Mouse (Mus musculus) intestine, postnatal 0 days (tissue): ENCODE data around the gene Gtf2ird1. TPM values are rescaled to one million over a fixed set of nuclear protein-coding genes. Genes with fewer than 3 reads are reported as not detected.

Experiments used
- ATAC-seq: fragments of 200-750 bp; cut with Nextera tagmentation; 2 replicates; pipeline ENCODE4 v1.8.0; 2017; ENCODE audit warnings: mild to moderate bottlenecking, moderate TSS enrichment, moderate library complexity
- H3K27ac ChIP-seq: fragments of 300-500 bp; sonication (generic); 2 replicates; pipeline ENCODE4 v1.5.1; 2014; ENCODE audit warnings: mild to moderate bottlenecking, low read depth, low read length, moderate library complexity
- H3K27me3 ChIP-seq: fragments of 300-500 bp; sonication (generic); replicated peaks from 2 replicates; pipeline ENCODE4 v1.6.1; 2014; ENCODE audit warnings: low read length, mixed read lengths; ENCODE audit not compliant: control insufficient read depth, insufficient read depth
- H3K36me3 ChIP-seq: fragments of 300-500 bp; sonication (generic); 2 replicates; pipeline ENCODE4 v1.6.1; 2014; ENCODE audit warnings: mild to moderate bottlenecking, moderate library complexity; ENCODE audit not compliant: control insufficient read depth, insufficient read depth
- H3K4me1 ChIP-seq: fragments of 300-500 bp; sonication (generic); replicated peaks from 2 replicates; pipeline ENCODE4 v1.6.1; 2014; ENCODE audit warnings: antibody characterized with exemption, low read length, mixed read lengths; ENCODE audit not compliant: control insufficient read depth, insufficient read depth
- H3K4me2 ChIP-seq: fragments of 300-500 bp; sonication (generic); replicated peaks from 2 replicates; pipeline ENCODE4 v1.6.1; 2014; ENCODE audit warnings: low read depth, mild to moderate bottlenecking, moderate library complexity
- H3K4me3 ChIP-seq: fragments of 300-500 bp; sonication (generic); 2 replicates; pipeline ENCODE4 v1.5.1; 2014; ENCODE audit warnings: low read depth, low read length
- H3K9ac ChIP-seq: fragments of 300-500 bp; sonication (generic); 2 replicates; pipeline ENCODE4 v1.6.1; 2014; ENCODE audit warnings: mild to moderate bottlenecking, low read depth, low read length
- H3K9me3 ChIP-seq: fragments of 300-500 bp; sonication (generic); 2 replicates; pipeline ENCODE4 v1.6.1; 2016; ENCODE audit warnings: mixed run types; ENCODE audit not compliant: control insufficient read depth
- CTCF ChIP-seq: sonication (generic); IDR thresholded peaks from 2 replicates; pipeline ENCODE4 v1.5.1; 2016; ENCODE audit warnings: low read depth, mild to moderate bottlenecking, control low read depth, antibody characterized with exemption, moderate library complexity
- WGBS: fragments of 180-500 bp; shearing (Covaris S2); extraction: QIAGEN DNeasy Blood & Tissue Kit; methylation state at CpG from one replicate; pipeline ENCODE4 v1.1.7; 2014; 5-methylcytosine and 5-hydroxymethylcytosine counted together
- polyA plus RNA-seq: library from polyadenylated mRNA; unstranded; fragments of >200 nt; fragmentation: Nextera tagmentation; extraction: Ambion mirVana; gene quantifications from 2 replicates; pipeline ENCODE4 v1.2.1, GENCODE M21; 2015

The Gtf2ird1 gene
- polyA plus RNA-seq, 1 experiment from 2014 or later, result 46.8 TPM

GRCm38 (mm10) chr5:134495796-134496195, 39.3 kb upstream of the Gtf2ird1 start:
- no peak overlapping the region for H3K9ac ChIP-seq
- no peaks in the 10 kb centered on the region for H3K4me1 ChIP-seq
- H3K4me3 ChIP-seq, result no peak overlapping the region
- TF ChIP-seq CTCF, result no peak
- no peak overlapping the region for H3K4me2 ChIP-seq
- WGBS, result 68% methylated on average over 4 of the region's 4 CpGs
- H3K36me3 ChIP-seq, result peaks cover 50% of the 10 kb centered on the region
- H3K27me3 ChIP-seq, result no peaks in the 10 kb centered on the region
- H3K9me3 ChIP-seq, result no peaks in the 10 kb centered on the region
- ATAC-seq, result no peak
- no peak overlapping the region for H3K27ac ChIP-seq

DNA sequence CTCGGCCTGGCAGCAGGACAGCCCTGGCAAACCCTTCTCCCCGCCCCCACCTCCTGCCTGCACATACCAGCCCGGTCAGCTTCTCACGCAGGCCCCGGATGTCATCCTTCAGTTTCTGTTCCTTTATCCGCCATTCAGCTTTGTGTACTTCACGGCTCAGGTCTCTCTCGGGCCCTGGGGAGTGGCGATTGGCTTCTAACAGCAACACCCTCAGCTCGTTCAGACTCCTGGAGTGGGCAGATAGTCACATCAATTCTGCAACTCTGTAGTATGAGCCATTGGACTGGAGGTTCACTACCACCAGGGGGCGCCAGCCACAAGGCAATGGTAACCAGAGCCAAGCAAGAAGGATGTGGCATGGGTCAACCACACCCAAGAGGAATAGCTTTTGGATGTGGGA, 37.6 kb upstream of the Gtf2ird1 start:
- H3K9me3 ChIP-seq, result no peaks in the 10 kb centered on the region
- WGBS, result 53% methylated on average over 11 of the region's 11 CpGs
- peak; percentile 63 for ATAC-seq
- H3K9ac ChIP-seq, result no peak overlapping the region
- TF ChIP-seq CTCF, result peak; percentile 99
- no peaks in the 10 kb centered on the region for H3K27me3 ChIP-seq
- peaks cover 58% of the 10 kb centered on the region for H3K36me3 ChIP-seq
- no peaks in the 10 kb centered on the region for H3K4me1 ChIP-seq
- no peak overlapping the region for H3K4me2 ChIP-seq
- H3K4me3 ChIP-seq, result no peak overlapping the region
- peak overlapping the region; percentile 54 for H3K27ac ChIP-seq

DNA sequence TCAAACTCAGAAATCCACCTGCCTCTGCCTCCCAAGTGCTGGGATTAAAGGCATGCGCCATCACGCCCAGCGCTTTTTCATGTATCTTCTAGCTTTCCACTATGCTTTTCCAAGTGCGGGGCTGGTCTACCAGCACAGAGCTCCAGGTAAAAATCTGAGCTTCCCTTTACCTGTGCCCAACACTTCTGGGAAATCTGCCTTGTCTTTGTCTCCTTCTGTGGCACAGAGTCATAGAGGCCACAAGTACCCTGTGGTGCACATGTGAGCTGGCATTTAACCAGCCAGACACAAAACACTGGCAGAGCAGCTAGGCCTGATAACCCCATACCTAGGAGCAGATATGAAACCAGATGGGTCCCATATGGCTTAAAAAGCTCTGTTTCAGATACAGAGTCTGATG, 36.4 kb upstream of the Gtf2ird1 start:
- WGBS, result 97% methylated on average over 4 of the region's 4 CpGs
- Histone ChIP-seq H3K27me3 (no peaks in the 10 kb centered on the region), H3K36me3 (peaks cover 56% of the 10 kb centered on the region), H3K27ac (no peak overlapping the region; the same call in 1 of the 2 replicates), H3K9ac (no peak overlapping the region), H3K4me3 (no peak overlapping the region), H3K4me1 (no peaks in the 10 kb centered on the region), H3K4me2 (no peak overlapping the region), H3K9me3 (no peaks in the 10 kb centered on the region)
- TF ChIP-seq CTCF, result no peak
- ATAC-seq, result no peak

DNA sequence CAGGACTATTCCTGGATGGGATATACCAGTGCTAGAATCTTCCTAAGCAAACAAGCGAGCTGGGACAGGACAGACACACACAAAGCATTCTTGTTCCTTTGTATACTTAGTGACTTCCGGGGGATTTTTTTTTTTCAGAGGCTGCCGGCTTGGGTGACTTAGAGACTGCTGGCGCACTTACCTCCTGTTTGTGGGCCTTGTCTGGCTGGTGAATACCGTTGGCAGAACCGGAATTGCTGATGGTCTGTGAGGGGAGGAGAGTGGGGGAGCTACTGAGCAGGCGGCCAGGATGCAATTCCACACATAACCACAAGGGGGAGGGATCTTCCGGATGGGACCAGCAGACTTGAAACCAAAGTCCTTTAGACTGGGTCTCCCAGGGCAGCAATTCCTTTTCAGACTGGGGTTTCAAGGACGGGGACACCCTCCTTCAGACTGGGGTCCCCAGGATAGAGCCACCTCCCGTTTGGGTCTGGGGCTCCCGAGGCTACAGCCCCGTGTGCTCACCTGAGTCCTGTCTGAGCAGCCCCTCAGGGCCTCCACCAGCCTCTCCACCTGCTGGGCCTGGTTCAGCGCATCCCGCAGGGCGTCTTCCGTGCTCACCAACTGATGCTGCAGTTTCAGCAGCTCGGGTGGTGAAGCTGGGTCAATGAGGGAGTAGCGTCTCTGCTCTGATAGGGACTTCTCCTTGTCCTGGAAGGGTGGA, 35.3 kb upstream of the Gtf2ird1 start:
- Histone ChIP-seq H3K4me3 (no peak overlapping the region), H3K9me3 (no peaks in the 10 kb centered on the region), H3K27ac (no peak overlapping the region; the same call in 1 of the 2 replicates), H3K27me3 (no peaks in the 10 kb centered on the region), H3K4me1 (no peaks in the 10 kb centered on the region), H3K4me2 (no peak overlapping the region), H3K9ac (no peak overlapping the region), H3K36me3 (peaks cover 46% of the 10 kb centered on the region)
- ATAC-seq, result 0 out of 2 replicates have a peak, but pooled peaks have one; percentile 12
- TF ChIP-seq CTCF, result peak; percentile 97
- 27% methylated on average over 18 of the region's 18 CpGs for WGBS

DNA sequence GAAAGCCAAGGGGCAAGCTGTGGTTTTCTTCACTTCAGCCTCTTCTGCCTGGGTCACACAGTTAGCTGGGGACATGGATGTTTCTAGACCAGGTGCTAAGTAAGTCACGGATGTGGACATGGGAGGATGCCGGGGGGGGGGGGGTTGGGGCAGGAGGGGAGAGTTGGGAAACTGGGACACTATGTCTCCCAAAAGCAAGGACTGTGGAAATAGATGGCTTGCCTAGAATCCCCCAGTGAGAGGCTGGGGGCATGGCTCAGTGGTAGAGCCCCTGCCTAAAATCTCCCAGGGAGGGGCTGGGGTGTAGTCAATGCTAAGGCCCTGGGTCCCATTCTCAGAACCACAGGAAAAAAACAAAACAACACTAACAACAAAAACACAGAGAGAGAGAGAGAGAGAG, 34.7 kb upstream of the Gtf2ird1 start:
- no peaks in the 10 kb centered on the region for H3K4me1 ChIP-seq
- no peaks in the 10 kb centered on the region for H3K9me3 ChIP-seq
- WGBS, result 94% methylated on average over 2 of the region's 2 CpGs
- no peak overlapping the region for H3K4me3 ChIP-seq
- no peak for ATAC-seq
- H3K27me3 ChIP-seq, result no peaks in the 10 kb centered on the region
- no peak overlapping the region for H3K9ac ChIP-seq
- H3K27ac ChIP-seq, result no peak overlapping the region
- no peak for TF ChIP-seq CTCF
- H3K36me3 ChIP-seq, result peaks cover 39% of the 10 kb centered on the region
- no peak overlapping the region for H3K4me2 ChIP-seq

- Histone ChIP-seq H3K27ac (no peak overlapping the region), H3K4me2 (no peak overlapping the region), H3K9ac (no peak overlapping the region), H3K36me3 (peaks cover 32% of the 10 kb centered on the region), H3K4me1 (no peaks in the 10 kb centered on the region), H3K9me3 (no peaks in the 10 kb centered on the region), H3K27me3 (no peaks in the 10 kb centered on the region), H3K4me3 (no peak overlapping the region)
- whole genome bisulfite sequencing, result 84% methylated on average over 12 of the region's 12 CpGs
- peak; percentile 72 for TF ChIP-seq CTCF
- no peak for ATAC-seq
These were observed 33.9 kb upstream of the Gtf2ird1 start for GRCm38 (mm10) chr5:134490465-134490864.
